Mouse (Mus musculus): Measurements from ENCODE around the gene Rab23. TPM values are rescaled to one million over a fixed set of nuclear protein-coding genes. Genes with fewer than 3 reads are reported as not detected.

Gene Rab23
- polyA plus RNA-seq, 1 experiment from 2014 or later = 31.2 TPM

- no peak for ATAC-seq (ENCODE audit: low FRiP score, low read depth)
- Histone ChIP-seq H3K9me3 (no peaks in the 10 kb centered on the region), H3K4me3 (no peak overlapping the region), H3K27ac (replicated peaks) (no peak overlapping the region), H3K9ac (no peak overlapping the region), H3K4me1 (replicated peaks) (no peaks in the 10 kb centered on the region), H3K4me2 (no peak overlapping the region), H3K27me3 (no peaks in the 10 kb centered on the region), H3K36me3 (peaks cover 23% of the 10 kb centered on the region)
- 75% methylated on average over 14 of the region's 14 CpGs for WGBS
Observed at GRCm38 (mm10) chr1:33776175-33776611, 56.5 kb downstream of the Rab23 start.

DNA sequence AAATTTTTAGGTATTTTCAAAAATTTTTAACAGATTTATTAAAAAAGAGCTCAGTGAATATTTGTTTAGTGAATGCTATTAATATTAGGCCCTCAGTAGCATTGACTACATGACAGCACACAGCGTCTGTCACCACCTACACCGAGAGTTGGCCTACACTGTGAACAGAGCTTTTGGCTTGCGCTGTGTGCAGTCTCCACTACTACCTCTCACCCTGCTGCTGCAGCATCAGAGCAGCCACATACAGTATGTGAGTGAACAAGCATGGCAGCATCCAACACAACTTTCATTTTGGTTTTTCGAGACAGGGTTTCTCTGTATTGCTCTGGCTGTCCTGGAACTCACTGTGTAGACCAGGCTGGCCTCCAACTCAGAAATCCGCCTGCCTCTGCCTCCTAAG lies 64.9 kb downstream of the Rab23 start:
- H3K4me3 ChIP-seq = no peak overlapping the region
- no peaks in the 10 kb centered on the region for H3K27me3 ChIP-seq
- H3K9ac ChIP-seq = no peak overlapping the region
- 98% methylated on average over 5 of the region's 5 CpGs for WGBS
- H3K4me1 ChIP-seq (replicated peaks) = no peaks in the 10 kb centered on the region
- H3K36me3 ChIP-seq = peaks cover 3% of the 10 kb centered on the region; the same call in 1 of the 2 replicates
- H3K4me2 ChIP-seq = no peak overlapping the region
- no peak overlapping the region for H3K27ac ChIP-seq (replicated peaks)
- ATAC-seq (ENCODE audit: low FRiP score, low read depth) = no peak
- H3K9me3 ChIP-seq = no peaks in the 10 kb centered on the region

DNA sequence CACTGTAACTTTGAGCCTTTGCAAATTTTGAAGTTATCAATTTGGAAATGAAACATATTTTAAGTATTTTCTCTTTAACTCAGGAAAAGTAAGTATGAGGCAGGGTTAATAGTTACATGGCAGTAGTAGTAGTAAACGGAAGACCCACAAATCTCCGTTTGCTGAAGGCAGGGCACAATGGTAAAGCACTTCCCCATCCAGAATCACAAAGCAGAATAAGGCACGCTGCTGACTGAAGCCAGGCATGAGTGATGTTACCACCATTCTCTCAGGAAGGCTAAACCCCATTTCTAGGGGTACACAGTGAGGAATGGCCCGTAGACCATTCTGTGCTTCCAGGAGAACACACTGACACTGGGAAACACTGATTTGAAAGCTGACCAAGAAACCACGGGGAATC lies 68.4 kb downstream of the Rab23 start:
- H3K4me1 ChIP-seq (replicated peaks) = no peaks in the 10 kb centered on the region
- H3K9me3 ChIP-seq = no peaks in the 10 kb centered on the region
- no peak for ATAC-seq (ENCODE audit: low FRiP score, low read depth)
- no peak overlapping the region for H3K27ac ChIP-seq (replicated peaks)
- no peak overlapping the region for H3K9ac ChIP-seq
- peaks cover 3% of the 10 kb centered on the region; the same call in 1 of the 2 replicates for H3K36me3 ChIP-seq
- no peaks in the 10 kb centered on the region for H3K27me3 ChIP-seq
- WGBS = 87% methylated on average over 5 of the region's 5 CpGs
- no peak overlapping the region for H3K4me2 ChIP-seq
- H3K4me3 ChIP-seq = no peak overlapping the region

DNA sequence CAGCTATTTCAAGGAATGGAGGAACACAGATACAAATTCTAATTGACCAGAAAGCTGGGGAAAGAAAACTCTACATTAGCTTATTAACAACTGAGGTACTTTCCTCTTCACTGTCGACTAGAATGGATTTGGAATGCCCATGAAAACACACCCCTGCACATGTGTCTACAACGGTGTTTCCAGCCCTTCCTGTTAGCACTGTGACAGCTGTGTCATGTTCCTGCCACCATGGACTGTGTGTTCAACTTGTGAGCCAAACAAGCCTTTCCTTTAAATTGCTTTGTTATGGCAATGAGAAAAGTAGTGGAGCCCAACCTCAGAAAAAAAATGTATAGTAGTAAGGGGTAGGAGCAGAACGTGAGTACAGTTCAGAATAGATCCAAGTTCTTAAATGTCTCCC lies 68.8 kb downstream of the Rab23 start:
- Histone ChIP-seq H3K36me3 (peaks cover 3% of the 10 kb centered on the region; the same call in 1 of the 2 replicates), H3K4me2 (no peak overlapping the region), H3K27me3 (no peaks in the 10 kb centered on the region), H3K27ac (replicated peaks) (no peak overlapping the region), H3K9ac (no peak overlapping the region), H3K4me3 (no peak overlapping the region), H3K4me1 (replicated peaks) (no peaks in the 10 kb centered on the region), H3K9me3 (no peaks in the 10 kb centered on the region)
- no peak for ATAC-seq (ENCODE audit: low FRiP score, low read depth)
- WGBS = 61% methylated on average over 3 of the region's 3 CpGs

Other genes starting within 250 kb of the Rab23 start
- 22.6 and 24.3 TPM in 2 replicates for gene Prim2, start 50.1 kb upstream of the Rab23 start, polyA plus RNA-seq (2015; fragmentation: Nextera tagmentation; extraction: Ambion mirVana)
- 24.8 and 25.8 TPM in 2 replicates for gene Bag2, start 37.9 kb downstream of the Rab23 start, polyA plus RNA-seq (2015; fragmentation: Nextera tagmentation; extraction: Ambion mirVana)
- 37.5 and 37.7 TPM in 2 replicates for gene Zfp451, start 94.7 kb downstream of the Rab23 start, polyA plus RNA-seq (2015; fragmentation: Nextera tagmentation; extraction: Ambion mirVana)
- 58.6 and 66.5 TPM in 2 replicates for gene Bend6, start 187.9 kb downstream of the Rab23 start, polyA plus RNA-seq (2015; fragmentation: Nextera tagmentation; extraction: Ambion mirVana)
- 39.4 and 41.1 TPM in 2 replicates for gene Dst, start 188.3 kb downstream of the Rab23 start, polyA plus RNA-seq (2015; fragmentation: Nextera tagmentation; extraction: Ambion mirVana)